8 mouse cellular contexts compared by ENCODE assay signal in genomic region chr13:49420754-49421605, GRCm38 (mm10). TPM values are rescaled to one million over a fixed set of nuclear protein-coding genes. Genes with fewer than 3 reads are reported as not detected.
DNase-seq lines count a peak whose midpoint lies in the region; ATAC-seq and TF ChIP-seq lines count a peak whose summit lies in the region.

TSS of gene Ippk (plus strand) at chr13:49421249.

- peak within 1 kb of the TSS; percentile 60 for H3K27ac ChIP-seq in bone marrow macrophage, adult 2 months (ENCODE audit: insufficient read depth, low read depth, low read length)
- peak within 1 kb of the TSS; percentile 34 for H3K27ac ChIP-seq in embryonic fibroblast, embryonic 13.5 days (ENCODE audit: insufficient read depth, low read length)
- peak within 1 kb of the TSS; percentile 78 for H3K27ac ChIP-seq in kidney, embryonic 14.5 days (ENCODE audit: low read depth, low read length)
- H3K27ac ChIP-seq in limb, embryonic 15.5 days, result peak within 1 kb of the TSS; percentile 80

- TF ChIP-seq CTCF in bone marrow macrophage, adult 2 months (IDR thresholded peaks at IDR 0.05; ENCODE audit: low read depth, low read length), result no peak
- TF ChIP-seq CTCF in embryonic fibroblast, embryonic 13.5 days (IDR thresholded peaks at IDR 0.05; ENCODE audit: borderline replicate concordance, insufficient read depth, low read length), result no peak

- H3K4me3 ChIP-seq in bone marrow macrophage, adult 2 months (ENCODE audit: insufficient read depth, low read length), result peak within 1 kb of the TSS; percentile 85
- H3K4me3 ChIP-seq in embryonic fibroblast, embryonic 13.5 days (ENCODE audit: insufficient read depth, low read length), result peak within 1 kb of the TSS; percentile 72
- H3K4me3 ChIP-seq in kidney, embryonic 14.5 days (ENCODE audit: low read length), result peak within 1 kb of the TSS; percentile 94
- peak within 1 kb of the TSS; percentile 93 for H3K4me3 ChIP-seq in limb, embryonic 15.5 days

- WGBS in kidney, embryonic 14.5 days, result under 1% methylated on average over 63 of the region's 69 CpGs
- WGBS in limb, embryonic 15.5 days, result under 1% methylated on average over 69 of the region's 69 CpGs

- H3K9me3 ChIP-seq in kidney, embryonic 14.5 days (ENCODE audit: control insufficient read depth, low read length), result no peaks in the 10 kb centered on the region; the same call in 1 of the 2 replicates
- no peaks in the 10 kb centered on the region for H3K9me3 ChIP-seq in limb, embryonic 15.5 days

- TF ChIP-seq POLR2A in bone marrow macrophage, adult 2 months (IDR thresholded peaks at IDR 0.05; ENCODE audit: borderline replicate concordance, low read depth, low read length), result peak; percentile 39; the same call in 1 of the 2 replicates
- peak; percentile 92 for TF ChIP-seq POLR2A in embryonic fibroblast, embryonic 13.5 days (IDR thresholded peaks at IDR 0.05; ENCODE audit: low read depth, low read length)

- no peaks in the 10 kb centered on the region for H3K27me3 ChIP-seq in kidney, embryonic 14.5 days (ENCODE audit: control insufficient read depth, insufficient read depth, low read length)
- H3K27me3 ChIP-seq in limb, embryonic 15.5 days, result no peaks in the 10 kb centered on the region

- peak within 1 kb of the TSS; percentile 84 for H3K9ac ChIP-seq in kidney, embryonic 14.5 days (ENCODE audit: low read depth, low read length)
- H3K9ac ChIP-seq in limb, embryonic 15.5 days, result peak within 1 kb of the TSS; percentile 84

- H3K4me1 ChIP-seq in bone marrow macrophage, adult 2 months (ENCODE audit: control insufficient read depth, insufficient read depth, low read length), result peaks cover 14% of the 10 kb centered on the region
- peaks cover 8% of the 10 kb centered on the region; the same call in 1 of the 2 replicates for H3K4me1 ChIP-seq in embryonic fibroblast, embryonic 13.5 days (ENCODE audit: control insufficient read depth, insufficient read depth, low read length)
- H3K4me1 ChIP-seq in kidney, embryonic 14.5 days (ENCODE audit: control insufficient read depth, insufficient read depth, low read length), result peaks cover 13% of the 10 kb centered on the region
- peaks cover 22% of the 10 kb centered on the region for H3K4me1 ChIP-seq in limb, embryonic 15.5 days

- no peaks in the 10 kb centered on the region for H3K36me3 ChIP-seq in kidney, embryonic 14.5 days (ENCODE audit: control insufficient read depth, insufficient read depth, low read length)
- H3K36me3 ChIP-seq in limb, embryonic 15.5 days, result no peaks in the 10 kb centered on the region

- peak within 1 kb of the TSS; percentile 64 for H3K4me2 ChIP-seq in kidney, embryonic 14.5 days (replicated peaks; ENCODE audit: low read depth, low read length)
- peak within 1 kb of the TSS; percentile 91 for H3K4me2 ChIP-seq in limb, embryonic 15.5 days

- ATAC-seq in kidney, embryonic 14.5 days (ENCODE audit: low FRiP score, low TSS enrichment), result peak; percentile 98
- peak; percentile 97 for ATAC-seq in limb, embryonic 15.5 days (ENCODE audit: insufficient number of reproducible peaks, low FRiP score, low TSS enrichment, low read depth)

- DNase-seq in A20 (ENCODE audit: low read depth, low spot score), result peak; percentile 98
- peak; percentile 98 for DNase-seq in heart, adult 9 months (ENCODE audit: low spot score in 2 of 2)
- DNase-seq in monocyte, adult 2 months (ENCODE audit: low read depth in 1 of 2, low spot score in 2 of 2), result peak; percentile 94 to 95
- peak; percentile 98 to 99 for DNase-seq in spleen, postnatal 36 days (ENCODE audit: low spot score in 2 of 2)

RNA-seq across cellular contexts. Expression of gene Ippk, which starts in this region (rescaled TPM):
- 3.6 and 3.8 TPM in 2 replicates for polyA plus RNA-seq in bone marrow macrophage, adult 2 months (2012; ENCODE audit: insufficient read depth, insufficient read length, missing spikeins)
- polyA plus RNA-seq in embryonic fibroblast, embryonic 13.5 days (2011; ENCODE audit: insufficient read length, low read depth, missing spikeins), result 10.4 and 10.8 TPM in 2 replicates
- 8.0 and 16.8 TPM in 2 replicates for polyA plus RNA-seq in kidney, embryonic 14.5 days (2014; fragmentation: Nextera tagmentation; extraction: Ambion mirVana)
- polyA plus RNA-seq in limb, embryonic 15.5 days (2015; fragmentation: Nextera tagmentation; extraction: Ambion mirVana), result 14.2 and 14.7 TPM in 2 replicates

Comparison
In these comparisons a context has a peak if more than half of its experiments do, and no peak if none do; other contexts are left out.
1. Peak in every context shown above with its lines: DNase-seq, ATAC-seq, H3K4me3 ChIP-seq and H3K27ac ChIP-seq.